Mouse (Mus musculus): Measurements from ENCODE around the gene Sipa1l1.
A peak's percentile ranks its signal among the peaks of the same experiment; 100 is the strongest.
"Not testable (repeated sequence)": the region's sequence is repeated elsewhere in the genome, so short reads cannot be mapped to it uniquely, and the experiment has no call there.

Sipa1l1 gene

DNA sequence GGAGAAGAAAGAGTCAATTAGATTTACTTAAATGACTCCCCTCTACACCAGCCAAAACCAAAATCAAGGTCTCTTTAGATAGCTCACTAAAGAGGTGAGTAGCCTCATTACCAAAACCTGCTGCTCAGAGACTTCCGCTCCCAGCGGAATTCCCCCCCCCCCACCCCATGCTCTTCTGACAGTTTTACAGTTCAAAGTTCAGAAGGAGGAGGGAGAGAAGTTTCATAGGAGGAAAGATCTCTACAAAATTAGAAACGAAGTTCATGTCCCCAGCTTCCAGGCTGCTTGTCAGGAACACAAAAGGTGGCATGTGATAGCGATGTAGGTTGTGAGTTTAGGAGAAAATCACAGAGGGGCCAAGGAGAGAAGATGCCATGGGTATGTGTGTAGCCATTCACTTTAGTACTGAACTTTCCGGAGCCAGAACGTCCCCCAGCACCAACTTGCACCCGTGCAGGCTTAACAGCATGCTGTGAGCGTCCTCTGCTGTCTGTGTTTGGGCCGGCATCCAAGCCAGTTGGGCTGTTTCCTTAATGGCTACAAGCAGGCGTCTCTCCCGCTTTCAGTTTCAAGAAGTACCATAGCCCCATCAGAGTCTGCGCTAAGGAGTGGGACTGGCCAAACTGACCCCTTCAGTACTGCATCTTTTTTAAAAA is 300.7 kb downstream of the Sipa1l1 start:
- DNase-seq (ENCODE audit: inconsistent age in 2 of 2, low spot score in 1 of 2), result peak; percentile 88 to 95

DNA sequence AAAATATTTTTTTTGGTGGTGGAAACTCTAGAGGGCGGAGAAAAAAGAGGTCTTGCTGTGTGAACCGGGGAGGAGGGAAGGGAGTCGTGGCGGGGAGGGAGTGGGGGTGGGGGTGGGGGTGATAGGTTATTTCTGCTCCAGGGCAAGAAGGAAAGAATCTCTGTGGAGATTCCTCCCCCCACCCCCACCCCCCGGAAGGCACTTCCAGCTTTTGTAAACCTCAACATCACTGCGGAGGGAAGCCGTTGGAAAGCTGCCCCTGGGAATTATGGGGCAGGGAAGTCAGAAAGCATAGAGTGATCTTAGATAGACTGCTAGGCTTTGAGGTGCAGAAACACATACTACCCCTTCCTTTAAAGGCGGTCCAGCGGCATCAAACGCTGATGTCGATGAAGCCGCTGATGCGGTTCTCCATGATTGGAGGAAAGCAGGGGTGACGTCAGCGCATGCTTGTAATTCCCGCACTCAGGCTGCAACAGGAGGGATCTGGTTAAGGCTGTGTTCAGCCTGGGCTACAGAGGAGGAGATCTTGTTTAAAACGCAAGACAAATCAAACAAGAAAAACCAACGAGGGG is 301.3 kb downstream of the Sipa1l1 start:
- DNase-seq (ENCODE audit: inconsistent age in 2 of 2, low spot score in 1 of 2), result peak; percentile 72 to 85

DNA sequence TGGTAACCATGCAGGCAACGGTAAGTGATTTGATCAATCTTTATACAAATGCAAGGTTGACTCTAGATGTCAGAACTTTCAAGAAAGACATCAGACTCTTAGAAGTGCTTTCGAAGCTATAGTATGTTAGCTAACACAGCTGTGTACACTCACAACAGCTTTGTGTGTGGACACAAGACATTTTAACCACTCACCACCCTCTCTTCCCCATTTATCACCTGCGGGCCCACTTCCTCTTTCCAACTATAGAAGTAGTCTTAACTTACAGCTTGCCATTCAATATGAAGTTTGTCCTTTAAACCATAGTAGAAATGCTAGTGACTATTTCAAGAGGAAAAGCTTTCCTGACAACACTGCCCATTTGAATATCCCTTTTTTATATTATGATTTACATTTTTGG is 303.7 kb downstream of the Sipa1l1 start:
- DNase-seq (ENCODE audit: inconsistent age in 2 of 2, low spot score in 1 of 2), result no peak

DNA sequence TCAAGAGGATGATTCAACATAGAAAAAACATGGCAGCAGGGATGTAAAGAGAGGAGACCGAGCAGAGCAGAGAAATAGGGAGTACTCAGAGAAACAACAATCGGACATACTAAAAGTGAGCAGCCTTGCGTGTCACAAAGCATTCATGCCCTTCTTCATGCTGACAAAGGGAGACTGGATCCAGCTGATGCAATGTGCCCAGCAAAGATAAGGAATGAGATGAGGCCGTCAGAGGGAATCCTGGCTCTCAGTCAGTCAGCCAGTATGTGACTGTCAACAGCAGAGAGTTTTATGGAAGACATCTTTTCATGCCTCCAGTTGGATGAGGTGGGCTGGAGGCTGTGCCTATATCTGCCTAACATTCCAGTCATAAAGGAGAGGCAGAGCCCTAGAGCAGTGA is 304.1 kb downstream of the Sipa1l1 start:
- DNase-seq (ENCODE audit: inconsistent age in 2 of 2, low spot score in 1 of 2), result no peak

DNA sequence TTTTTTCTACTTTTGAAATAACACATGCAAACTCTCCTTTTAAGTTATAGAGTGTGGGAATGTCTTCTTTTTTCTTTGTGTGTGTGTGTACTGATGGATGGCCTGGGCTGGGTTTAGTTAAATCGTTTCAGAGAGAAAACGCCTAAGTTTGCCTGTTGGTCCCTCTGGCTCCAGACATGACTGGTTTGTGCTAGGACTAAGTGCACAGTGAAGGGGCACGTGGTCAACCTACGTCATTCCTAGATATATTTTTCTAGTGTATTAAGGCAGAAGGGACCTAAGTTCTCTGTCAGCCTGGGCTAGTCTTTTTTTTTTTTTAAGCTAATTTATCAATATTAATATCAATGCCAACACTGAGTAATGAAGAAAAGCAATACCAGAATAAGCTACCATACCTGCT is 305.3 kb downstream of the Sipa1l1 start:
- DNase-seq (ENCODE audit: inconsistent age in 2 of 2, low spot score in 1 of 2), result no peak

DNA sequence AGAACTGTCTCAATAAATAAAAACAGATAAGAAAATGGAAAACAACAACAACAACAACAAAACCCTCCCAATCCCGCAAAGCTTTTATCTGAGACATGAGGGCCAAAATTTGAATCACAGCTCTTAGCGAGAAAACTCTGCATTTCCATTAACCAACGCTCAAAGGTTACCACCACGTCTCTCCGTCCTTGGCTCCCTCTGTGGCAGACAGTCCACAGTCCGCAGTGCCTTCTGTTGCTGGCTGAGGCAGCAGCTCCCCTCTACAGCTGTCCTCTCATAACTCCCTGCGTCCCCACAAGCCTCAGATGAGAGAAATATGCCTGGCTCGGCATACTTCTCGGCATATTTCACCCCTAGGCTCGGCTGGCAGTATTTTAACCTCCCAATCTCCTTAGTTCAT is 306.9 kb downstream of the Sipa1l1 start:
- peak in 1 of 2 experiments; percentile 30 for DNase-seq (ENCODE audit: inconsistent age in 2 of 2, low spot score in 1 of 2)

DNA sequence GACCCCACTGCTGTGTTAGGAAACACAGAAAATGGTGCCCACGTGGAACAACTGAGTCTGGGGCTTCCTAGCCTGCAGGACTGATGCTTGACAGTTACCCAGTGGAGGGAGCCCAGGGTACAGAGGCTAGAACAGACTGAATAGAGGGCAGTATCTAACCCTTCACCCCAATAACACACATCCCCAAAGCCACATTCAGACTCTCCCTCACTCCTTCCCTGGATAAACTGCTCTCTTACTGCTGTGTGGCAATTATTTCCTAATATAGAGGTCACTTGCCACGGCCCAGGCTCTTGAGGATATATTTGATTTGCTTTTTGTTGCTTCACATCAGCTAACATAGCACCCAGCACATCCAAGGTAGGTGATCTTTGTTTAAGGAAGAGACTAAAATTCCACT is 307.5 kb downstream of the Sipa1l1 start:
- DNase-seq (ENCODE audit: inconsistent age in 2 of 2, low spot score in 1 of 2), result peak in 1 of 2 experiments; percentile 20

DNA sequence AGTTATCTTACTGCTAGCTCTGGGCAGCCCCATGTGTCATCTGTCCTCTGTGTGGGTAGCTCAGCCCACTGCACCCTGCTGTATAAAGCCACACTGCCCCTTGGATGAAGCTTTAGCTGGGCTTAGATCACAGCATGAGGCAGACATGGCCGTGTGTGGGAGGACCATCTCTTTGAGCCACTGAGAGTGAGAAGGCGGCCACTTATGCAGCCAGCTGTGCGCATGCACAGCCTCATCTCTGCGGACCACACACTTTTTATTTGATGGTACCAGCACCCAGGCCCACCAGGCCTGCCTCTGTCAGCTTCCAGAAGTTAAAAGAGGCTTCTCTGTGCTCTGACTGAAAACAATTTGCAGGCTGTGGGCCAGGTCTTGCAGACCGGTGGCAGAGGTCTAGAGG is 308.7 kb downstream of the Sipa1l1 start:
- DNase-seq (ENCODE audit: inconsistent age in 2 of 2, low spot score in 1 of 2), result no peak

DNA sequence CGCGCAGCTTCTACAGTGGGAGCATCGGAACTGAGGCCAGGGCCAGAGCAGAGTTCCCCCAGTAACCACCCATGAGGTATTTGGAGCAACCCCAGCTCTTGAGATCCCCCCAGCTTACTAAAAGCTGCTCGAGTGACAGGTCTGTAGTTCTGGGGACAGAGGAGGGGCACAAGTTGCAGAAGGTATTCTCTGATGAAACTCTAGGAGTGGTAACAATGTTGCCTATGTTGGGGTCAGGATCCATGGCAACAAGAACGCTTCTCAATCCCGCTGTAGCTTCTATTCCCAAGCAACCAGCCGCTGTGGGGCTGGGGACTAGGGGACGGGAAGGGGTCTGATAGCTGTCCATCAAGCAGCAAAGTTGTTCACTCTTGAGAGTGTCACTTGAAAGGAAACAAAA is 309.1 kb downstream of the Sipa1l1 start:
- no peak for DNase-seq (ENCODE audit: inconsistent age in 2 of 2, low spot score in 1 of 2)

DNA sequence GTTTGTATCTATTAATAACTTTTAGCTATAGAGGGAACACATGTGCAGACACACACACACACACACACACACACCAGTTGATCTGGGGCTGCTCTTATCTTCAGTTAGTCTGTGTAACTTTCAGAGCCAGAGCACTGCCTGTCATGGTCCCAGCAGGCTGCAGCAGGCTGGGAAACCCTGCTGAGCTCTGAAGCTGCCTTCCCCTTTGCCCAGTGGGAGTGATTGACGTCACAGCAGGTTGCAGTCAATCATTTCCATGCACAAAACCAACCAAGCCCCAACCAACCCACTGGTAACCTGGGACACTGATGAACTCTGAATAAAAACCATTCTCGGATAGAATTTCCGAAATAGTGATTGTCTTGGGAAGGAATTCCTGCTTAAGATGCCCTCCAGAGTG is 310.3 kb downstream of the Sipa1l1 start:
- DNase-seq (ENCODE audit: inconsistent age in 2 of 2, low spot score in 1 of 2), result peak in 1 of 2 experiments; percentile 32

DNA sequence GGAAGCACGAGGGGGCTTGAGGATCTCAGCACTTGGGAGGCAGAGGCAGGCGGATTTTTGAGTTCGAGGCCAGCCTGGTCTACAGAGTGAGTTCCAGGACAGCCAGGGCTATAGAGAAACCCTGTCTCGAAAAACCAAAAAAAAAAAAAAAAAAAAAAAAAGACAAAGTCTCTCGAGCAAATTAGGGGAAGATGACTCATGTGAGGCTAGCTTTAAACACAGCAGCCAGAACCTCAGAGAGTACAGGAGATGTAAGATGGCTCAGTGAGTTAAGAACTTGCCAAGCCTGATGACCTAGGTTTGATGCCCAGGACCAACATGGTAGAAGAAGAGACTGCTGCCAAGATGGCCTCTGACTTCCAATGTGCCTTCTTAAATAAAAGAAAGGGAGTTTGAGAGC is 311.3 kb downstream of the Sipa1l1 start:
- not testable (repeated sequence) for DNase-seq (ENCODE audit: inconsistent age in 2 of 2, low spot score in 1 of 2)

DNA sequence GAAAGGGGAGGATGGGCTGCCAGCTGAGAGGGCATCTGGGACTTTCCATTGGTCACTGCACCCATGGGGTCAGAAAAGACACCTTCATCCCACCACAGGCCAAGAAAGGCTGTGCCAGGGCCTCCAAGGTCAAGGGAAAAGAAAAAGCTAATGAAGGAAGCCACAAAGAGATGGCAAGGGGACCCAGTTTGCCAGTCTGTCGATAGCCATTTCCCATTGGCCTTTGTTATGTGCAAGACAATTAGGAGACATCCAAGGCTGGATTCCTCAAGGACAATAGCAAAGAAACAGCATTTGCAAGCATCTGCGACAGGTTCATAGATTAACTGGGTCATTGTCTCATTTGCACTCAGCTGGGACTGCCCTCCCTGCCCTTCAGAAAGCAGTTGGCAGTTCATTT is 316.3 kb downstream of the Sipa1l1 start:
- DNase-seq (ENCODE audit: inconsistent age in 2 of 2, low spot score in 1 of 2), result no peak

DNA sequence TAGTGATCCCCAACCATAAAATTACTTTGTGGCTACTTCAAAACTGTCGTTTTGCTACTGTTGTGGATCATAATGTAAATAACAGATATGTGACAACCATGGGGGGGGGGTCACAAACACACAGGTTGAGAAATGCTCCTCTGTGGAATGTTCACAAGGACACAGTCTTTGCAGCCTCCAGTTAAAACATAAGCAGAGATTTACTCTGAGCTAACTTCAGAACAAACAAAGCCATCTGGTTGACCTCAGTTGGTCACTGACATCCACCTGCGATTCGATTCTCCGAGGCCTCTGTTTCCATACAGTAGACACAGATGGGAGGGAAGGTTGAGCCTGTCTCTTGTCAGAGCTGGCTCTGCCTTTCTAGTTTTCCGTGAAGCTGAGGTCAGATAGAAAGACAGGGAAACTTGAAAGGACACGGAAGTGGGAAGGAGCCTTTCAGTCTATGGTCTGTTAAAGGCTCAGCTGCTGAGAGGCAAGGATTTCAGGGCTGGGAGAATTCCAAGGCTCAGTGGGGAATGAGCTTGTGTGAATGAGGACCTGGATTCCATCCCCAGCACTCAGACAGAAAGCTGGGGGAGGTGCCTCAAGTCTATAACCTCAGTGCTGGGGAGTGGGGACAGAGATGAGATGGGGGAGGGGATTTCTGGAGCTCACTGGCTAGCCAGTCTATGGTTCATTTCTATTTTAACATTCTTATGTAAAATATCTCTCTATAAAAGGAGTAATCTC is 317.9 kb downstream of the Sipa1l1 start:
- DNase-seq (ENCODE audit: inconsistent age in 2 of 2, low spot score in 1 of 2), result no peak

DNA sequence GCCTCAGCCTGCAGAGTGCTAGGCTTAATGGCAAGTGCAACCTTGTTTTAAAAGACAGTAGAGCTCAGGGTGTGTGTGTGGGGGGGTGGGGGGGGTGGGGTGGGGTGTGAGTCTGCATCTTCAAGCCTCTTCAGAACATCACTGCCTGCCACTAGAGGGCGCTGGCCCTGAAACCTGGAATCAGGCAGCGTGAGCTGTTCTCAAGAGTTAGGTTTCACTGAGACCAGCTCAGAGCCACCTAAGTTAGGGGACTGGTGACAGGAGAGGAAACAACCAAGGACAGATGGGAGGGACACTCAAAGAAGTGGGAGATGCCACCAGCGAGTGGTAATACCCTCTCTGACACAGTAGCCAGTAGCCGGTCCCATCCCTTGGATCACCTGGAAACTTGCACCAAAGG is 320.0 kb downstream of the Sipa1l1 start:
- peak in 1 of 2 experiments; percentile 48 for DNase-seq (ENCODE audit: inconsistent age in 2 of 2, low spot score in 1 of 2)

DNA sequence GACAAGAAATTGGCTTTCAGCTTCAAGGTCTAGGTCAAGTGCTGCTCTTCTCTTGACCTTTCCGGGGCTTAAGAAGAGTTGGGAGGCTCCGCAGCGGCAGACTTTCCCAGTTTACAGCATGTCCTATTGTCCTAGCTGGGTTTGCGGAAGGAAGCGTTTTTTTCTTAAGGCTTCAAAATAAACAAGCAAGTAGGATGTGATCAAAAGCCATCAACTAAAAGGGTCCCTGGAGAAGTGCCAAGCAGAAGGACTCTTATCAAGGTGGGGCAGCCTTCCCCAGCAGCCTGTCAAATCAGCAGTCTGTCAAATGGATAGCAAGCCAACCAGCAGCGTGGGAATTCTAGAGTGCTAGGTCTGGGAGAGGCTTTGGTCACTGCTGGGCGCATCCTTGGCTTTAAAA is 320.5 kb downstream of the Sipa1l1 start:
- DNase-seq (ENCODE audit: inconsistent age in 2 of 2, low spot score in 1 of 2), result peak in 1 of 2 experiments; percentile 50

DNA sequence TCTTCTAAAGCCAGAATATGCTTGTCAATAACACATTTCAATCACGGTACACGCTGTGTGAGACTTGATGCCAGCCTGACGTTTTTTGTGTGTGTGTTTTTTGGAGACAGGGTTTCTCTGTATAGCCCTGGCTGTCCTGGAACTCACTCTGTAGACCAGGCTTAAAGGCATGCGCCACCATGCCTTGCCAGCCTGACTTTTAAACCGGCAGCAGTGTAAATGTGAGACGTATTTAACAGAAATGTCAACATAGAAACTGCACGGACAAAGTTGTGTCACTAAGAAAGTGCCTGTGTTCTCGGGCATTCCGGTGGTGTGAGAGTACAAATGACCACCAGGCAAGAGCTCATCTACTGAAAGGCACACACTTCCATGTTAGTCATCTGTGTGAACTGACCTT is 323.3 kb downstream of the Sipa1l1 start:
- no peak for DNase-seq (ENCODE audit: inconsistent age in 2 of 2, low spot score in 1 of 2)

DNA sequence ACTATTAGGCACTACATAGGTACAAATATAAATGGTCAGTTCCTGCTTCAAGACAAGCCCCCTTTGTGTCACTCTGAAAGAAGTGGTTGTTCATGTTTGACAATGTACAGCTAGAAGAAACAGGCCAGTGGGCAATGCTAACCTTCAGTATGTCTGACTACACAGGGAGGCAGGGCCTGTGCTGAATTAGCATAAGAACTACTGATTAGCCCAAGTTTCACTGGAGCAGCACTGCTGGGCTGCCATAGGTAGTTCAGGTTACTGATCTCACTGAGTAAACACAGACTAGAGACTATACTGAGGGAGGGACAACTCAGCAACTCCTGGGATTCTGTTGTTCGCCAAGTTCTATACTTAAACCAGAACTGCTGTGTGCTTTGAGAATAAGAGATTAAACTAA is 324.1 kb downstream of the Sipa1l1 start:
- DNase-seq (ENCODE audit: inconsistent age in 2 of 2, low spot score in 1 of 2), result not testable (repeated sequence)

DNA sequence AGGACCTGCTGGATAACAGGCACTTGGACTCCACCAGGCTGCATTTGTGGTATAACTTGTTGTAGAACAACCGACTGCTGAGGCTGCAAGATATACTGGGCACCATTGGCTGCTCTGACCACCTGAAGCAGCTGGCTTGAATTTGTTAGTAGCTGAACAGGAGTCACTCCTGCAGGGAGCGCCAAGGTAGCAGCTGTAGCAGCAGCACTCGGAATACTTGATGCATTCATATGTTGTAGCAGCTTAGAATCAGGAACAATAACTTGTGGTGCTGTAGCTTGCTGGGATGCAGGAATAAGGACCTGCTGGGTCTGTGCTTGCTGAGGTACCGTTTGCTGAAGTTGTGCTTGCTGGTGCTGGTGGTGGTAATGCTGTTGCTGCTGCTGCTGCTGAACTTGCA is 326.8 kb downstream of the Sipa1l1 start:
- DNase-seq (ENCODE audit: inconsistent age in 2 of 2, low spot score in 1 of 2), result no peak

DNA sequence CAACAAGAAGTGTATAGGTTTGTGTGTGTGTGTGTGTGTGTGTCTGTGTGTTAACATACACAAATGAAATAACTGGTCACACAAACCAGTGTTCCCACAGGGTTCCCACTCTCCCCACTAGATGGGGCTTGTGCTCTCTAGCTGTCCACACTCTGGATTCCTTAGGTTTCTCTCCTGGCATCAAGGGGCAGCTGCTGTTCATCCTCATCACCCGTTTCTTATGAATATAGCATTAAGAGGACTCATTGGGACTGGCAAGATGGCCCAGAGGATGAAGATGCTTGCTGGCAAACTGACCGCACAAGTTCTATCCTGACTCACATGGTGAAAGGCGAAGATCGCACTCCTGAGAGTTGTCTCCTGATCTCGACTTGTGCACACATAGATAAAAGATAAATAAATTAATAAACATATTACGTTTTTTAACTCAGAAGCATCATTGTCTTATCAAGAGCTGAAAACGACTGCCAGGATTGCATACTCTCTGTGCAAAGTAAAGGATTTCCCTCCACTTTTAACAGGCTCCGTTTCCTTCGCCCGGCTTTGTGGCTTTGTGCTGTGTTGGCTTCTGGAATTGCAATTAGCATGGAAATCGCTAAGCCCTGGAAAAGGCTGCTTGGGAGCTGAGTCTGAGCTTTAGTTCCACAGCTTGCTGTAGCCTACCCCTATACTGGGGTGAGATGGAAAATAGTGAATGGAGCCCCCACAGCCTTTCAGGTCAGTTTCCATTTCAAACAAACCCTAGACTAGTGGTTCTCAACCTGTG is 328.9 kb downstream of the Sipa1l1 start:
- DNase-seq (ENCODE audit: inconsistent age in 2 of 2, low spot score in 1 of 2), result peak; percentile 20 to 67

DNA sequence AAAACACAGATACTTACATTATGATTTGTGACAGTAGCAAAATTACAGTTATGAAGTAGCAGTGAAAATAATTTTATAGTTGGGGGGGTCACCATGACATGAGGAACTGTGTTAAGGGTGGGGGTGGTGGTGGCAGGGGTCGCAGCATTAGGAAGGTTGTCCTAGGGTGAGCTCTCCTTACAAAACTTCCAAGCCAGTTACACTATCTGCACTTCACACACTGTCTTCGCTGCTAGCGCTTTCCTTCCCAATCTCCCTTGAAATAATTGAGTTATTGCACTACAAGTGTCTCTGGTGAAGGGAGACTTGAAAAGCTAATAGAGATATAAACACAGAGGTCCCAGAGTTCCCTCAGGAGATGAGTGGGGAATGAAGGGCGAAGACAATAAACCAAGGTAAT is 329.6 kb downstream of the Sipa1l1 start:
- DNase-seq (ENCODE audit: inconsistent age in 2 of 2, low spot score in 1 of 2), result no peak

DNA sequence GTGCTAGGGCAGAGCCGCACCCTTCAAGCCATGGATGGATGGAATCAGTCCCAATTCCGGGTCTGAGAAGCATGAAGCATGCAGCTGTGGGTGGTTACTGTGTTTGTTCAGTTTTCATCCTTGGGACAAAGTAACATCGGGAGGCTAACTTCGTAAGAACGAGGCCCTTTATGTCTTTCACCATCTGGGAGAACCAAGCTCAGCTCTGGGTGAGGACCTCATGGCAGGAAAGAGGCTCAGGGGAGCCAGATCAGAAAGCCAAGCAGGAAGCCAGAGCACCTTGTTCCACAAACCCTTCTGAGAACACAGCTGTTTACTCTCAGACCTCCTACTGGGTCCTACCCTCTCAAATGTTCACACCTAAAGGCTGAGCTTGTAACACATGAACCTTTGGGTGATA is 330.6 kb downstream of the Sipa1l1 start:
- DNase-seq (ENCODE audit: inconsistent age in 2 of 2, low spot score in 1 of 2), result no peak

Data from adrenal gland, adult (tissue).